Mouse (Mus musculus): ENCODE data around the gene Crebbp.

Gene Crebbp

GRCm38 (mm10) chr16:4044093-4044492 is 169.7 kb downstream of the Crebbp start:
- in situ Hi-C loops (cut with MboI), result no loop called here

GRCm38 (mm10) chr16:4041646-4042045 is 172.2 kb downstream of the Crebbp start:
- in situ Hi-C loops (cut with MboI), result no loop called here

DNA sequence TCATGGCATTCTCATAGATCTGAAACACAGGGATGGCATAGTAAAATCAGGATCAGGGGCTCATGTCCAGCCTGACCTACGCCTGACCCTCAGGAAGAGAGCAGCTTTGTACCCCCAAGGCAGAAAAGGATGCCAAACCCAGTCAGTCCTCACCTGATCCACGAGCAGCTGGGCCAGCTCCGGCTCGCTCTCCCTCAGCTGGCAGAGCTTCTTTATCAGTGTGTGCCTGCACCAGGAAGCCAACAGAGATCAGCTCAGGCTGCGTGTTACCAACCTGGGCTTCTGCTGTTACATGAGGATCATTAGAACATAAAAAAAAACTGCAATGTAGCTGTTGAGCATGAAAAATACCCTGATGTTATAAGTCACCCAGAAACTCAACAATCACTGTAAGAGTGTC is 173.6 kb downstream of the Crebbp start:
- in situ Hi-C loops (cut with MboI), result no loop called here

- in situ Hi-C loops (cut with MboI), result no loop called here
Observed at GRCm38 (mm10) chr16:4037690-4038089, 176.1 kb downstream of the Crebbp start.

- in situ Hi-C loops (cut with MboI), result no loop called here
Observed at GRCm38 (mm10) chr16:4036807-4037206, 177.0 kb downstream of the Crebbp start, which contains the start of gene Dnase1. Dnase1 (plus strand) TSS chr16:4036942.

GRCm38 (mm10) chr16:4035575-4035974 is 178.2 kb downstream of the Crebbp start:
- in situ Hi-C loops (cut with MboI), result no loop called here

GRCm38 (mm10) chr16:4034476-4034875 is 179.3 kb downstream of the Crebbp start:
- in situ Hi-C loops (cut with MboI), result no loop called here

DNA sequence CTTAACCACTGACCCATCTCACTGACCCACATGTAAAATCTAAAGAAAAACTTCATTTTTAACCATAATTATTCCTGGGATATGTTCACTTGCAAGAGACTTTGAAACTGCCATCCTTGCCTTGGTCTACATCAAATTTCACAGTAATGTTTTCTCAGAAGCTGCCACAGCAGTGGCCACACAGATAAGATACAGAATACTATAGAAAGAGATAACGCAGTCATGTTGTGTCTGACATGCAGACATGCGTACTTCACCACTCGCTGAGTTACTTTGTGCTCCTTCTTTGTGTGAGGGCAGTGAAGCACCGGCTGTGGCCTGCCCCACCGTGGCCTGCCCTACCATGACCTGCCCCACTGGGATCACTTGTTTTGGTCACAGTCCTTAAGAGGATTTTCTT is 179.8 kb downstream of the Crebbp start:
- in situ Hi-C loops (cut with MboI), result no loop called here

DNA sequence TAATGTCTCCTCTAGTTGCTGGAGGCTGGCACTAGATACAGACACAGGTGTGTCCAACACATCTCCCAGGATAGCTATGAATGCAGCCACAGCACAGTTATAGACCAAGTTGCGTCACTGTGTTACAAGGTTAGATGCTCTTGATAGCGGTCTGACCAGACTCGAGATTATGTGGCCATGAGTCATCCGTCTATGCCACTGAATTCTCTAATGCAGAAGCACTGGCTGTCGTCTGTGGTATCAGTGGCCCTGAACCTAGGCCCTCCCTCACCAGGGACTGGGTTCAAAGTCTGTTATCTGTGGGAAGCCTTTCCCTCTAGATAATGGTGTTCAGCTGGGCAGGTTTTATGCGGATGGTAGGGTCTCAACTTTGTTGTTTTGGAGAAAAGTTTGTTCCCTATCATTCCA is 181.5 kb downstream of the Crebbp start:
- in situ Hi-C loops (cut with MboI), result no loop called here

- in situ Hi-C loops (cut with MboI), result no loop called here
Observed at GRCm38 (mm10) chr16:4031441-4032274, 182.1 kb downstream of the Crebbp start.
